Mouse (Mus musculus) gastrocnemius, adult 8-10 months (tissue): ENCODE data around the gene Prrc2b. TPM values are rescaled to one million over a fixed set of nuclear protein-coding genes. Genes with fewer than 3 reads are reported as not detected.

Experiments used
- DNase-seq, 2 experiments: peaks; one replicate each; pipeline ENCODE4 v3.0.0; 2022; ENCODE audit warnings: low spot score in 2 of 2
- total RNA-seq, 4 experiments: library from RNA; stranded (reverse); gene quantifications; 2 replicates each; pipeline ENCODE4 v1.2.4; 2022

Prrc2b gene
- total RNA-seq, 4 experiments from 2014 or later, result 81.0 to 90.8 (median 85.9) TPM

DNA sequence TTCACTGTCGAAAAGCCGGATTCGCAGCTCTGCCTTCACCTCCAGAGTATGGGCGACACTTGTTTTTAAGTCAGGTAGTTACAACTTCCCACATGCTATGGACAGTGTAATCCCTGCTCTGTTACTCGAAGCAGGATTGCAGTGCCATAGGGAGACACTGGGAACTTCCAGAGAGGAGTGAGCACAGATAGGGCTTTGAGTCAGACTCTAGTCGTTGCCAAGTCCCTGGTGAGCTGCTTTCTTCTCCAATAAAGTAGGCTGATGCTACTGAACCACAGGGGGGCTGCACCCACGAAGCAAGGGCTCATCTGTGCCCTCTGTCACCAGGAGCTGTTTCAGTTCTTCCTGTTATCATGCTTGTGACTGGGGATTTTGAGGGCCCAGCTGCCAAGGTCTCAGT, 70.7 kb downstream of the Prrc2b start:
- no peak for DNase-seq

DNA sequence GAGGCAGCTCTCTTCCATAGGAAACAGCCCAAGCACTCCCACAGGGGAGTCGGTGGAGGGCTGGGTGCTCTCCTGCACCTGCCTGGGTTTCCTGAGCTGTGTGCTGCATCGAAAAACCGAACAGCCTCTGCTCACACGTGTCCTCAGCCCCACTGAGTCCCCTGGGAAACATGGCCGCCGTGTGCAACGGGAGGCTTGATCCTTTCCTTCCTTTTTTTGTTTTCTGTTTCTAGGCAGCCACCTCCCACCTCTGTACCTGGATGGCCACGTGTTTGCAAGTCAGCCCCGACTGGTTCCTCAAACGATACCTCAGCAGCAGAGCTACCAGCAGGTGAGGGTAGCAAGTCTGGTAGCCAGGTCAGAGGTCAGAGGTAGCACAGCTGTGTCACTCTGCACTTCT, 71.2 kb downstream of the Prrc2b start:
- DNase-seq, result no peak

DNA sequence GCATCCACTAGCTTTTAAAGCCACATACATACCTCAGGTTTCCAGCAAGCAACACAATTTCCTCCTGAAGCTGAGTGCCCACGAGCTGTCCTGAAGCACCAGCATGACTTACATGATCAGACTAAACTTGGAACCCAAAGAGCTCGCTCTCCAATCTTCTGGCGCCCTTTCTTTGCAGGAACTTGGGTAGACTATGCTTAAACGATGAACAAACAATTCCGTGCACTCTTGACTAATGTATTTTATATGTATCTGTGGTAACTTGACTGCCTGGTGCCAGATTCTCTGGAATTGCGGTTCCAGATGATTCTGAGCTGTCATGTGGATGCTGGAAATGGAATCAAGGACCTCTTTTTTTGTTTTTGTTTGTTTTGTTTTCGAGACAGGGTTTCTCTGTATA, 84.6 kb downstream of the Prrc2b start:
- DNase-seq, result no peak

DNA sequence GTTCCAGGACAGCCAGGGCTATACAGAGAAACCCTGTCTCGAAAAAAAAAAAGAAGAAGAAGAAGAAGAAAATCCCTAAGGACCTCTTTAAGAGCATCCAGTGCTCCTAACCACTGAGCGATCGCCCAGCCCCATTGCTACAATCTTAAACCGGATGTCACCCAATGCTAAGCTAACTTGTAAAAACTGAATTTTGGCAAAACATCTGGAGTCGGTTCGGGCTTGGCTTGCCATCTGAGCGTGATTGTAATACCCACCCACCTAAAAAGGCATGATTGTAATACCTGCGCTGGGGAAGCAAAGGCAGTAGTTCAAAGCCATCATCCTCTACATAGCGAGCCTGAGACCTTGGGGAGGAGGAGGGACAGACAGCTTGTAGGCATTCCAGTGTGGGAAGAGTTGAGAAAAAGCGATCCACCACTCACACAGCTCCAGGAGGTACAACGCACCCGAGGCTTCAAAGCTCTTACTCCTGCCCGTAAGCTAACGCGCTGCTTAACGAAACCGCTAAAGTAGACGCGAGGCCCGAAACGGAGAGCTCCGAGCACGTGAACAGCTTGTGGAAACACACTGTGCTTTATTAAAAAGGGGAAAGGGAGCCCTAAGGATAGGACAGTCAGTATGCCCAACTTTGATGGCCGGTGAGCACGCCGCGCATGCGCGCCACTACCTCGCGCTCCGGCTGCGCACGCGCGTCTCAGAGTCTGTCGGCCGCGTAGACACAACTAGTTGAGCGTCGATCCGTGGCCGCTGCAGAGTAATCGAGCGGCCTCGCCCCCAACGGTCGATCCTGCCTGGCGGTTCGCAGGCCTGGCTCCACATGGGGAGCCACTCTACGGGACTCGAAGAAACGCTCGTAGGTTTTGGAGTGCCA, 85.2 kb downstream of the Prrc2b start, which contains the start of gene Pomt1:
Gene Pomt1 (plus strand): TSS at position 705 of the 874 bp plus-strand sequence.
- peak; percentile 78 to 88 for DNase-seq

DNA sequence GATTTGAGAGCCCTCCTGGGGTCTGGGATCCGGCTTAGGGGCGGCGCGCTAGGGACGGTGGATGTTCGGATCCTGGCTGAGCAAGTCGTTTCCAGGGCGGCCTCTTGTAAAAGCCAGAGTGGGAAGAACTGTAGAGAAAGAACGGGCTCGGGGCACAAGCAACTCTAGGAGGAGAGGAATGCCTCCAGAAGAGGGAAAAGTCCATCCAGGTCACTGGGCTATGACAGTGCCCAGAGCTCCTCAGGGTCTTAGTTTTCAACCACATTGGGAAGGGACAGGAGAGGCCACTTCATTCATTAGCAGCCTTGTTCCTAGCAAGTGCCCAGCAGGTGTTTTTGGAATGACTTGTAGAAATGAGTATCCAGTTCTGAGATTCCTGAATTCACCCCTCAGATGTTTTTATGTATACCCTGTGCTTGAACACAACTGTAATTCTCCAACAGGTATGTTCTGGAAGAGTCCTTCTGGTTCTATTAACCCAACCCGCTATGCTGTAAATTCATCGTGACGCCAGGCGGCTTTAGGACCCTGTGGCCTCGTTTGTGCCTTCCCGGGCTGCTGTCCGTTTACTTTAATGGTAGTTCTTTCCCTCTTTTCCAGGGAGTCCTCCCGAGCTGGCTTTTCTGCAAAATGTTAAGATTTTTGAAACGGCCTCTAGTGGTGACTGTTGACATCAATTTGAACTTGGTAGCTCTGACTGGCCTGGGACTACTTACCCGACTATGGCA, 86.0 kb downstream of the Prrc2b start:
- DNase-seq, result no peak

DNA sequence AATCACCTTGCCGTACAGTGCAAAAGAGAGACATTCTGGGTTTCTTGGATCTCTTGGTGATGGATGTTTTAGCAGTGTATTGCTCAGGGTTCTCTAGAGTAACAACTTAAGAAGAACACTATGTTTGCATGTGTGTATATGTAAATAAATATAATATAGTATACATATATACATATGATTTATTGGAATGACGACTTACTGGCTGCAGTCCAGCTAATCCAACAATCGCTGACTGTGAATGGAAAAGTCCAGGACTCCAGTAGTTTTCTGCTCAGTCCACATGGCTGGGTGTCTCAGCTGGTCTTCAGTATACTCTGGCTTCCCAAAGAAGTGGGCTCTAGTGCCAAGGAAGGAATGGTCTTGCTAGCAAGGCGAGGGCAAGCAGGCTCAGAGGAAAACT, 86.7 kb downstream of the Prrc2b start:
- no peak for DNase-seq

DNA sequence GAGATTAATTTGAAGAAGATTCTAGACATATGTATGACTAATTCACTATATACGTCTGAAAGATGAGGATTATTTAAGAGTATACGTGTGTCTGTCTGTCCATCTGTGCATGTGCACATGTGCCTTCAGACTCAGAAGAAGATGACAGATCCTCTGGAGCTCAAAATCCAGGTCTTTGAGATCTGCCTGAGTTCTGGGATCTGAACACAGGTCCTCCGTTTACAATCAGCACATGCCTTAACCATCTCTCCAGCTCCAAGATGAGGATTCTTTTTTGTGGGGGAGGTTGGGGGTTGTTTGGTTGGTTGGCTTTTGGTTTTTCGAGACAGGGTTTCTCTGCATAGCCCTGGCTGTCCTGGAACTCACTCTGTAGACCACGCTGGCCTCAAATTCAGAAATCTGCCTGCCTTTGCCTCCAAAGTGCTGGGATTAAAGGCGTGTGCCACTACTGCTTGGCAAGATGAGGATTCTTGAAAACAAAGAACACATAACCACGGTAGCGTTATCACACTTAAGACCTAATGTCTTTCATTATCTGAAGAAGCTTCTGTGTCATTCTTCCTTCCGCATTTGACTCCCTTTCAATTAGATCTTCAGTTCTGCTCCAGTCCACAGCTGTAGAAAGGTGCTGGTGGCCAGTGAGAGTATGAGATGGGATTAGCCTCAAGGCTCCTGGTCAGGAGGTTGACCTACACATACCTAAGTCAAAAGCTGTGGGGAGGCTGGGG, 88.0 kb downstream of the Prrc2b start:
- no peak for DNase-seq

DNA sequence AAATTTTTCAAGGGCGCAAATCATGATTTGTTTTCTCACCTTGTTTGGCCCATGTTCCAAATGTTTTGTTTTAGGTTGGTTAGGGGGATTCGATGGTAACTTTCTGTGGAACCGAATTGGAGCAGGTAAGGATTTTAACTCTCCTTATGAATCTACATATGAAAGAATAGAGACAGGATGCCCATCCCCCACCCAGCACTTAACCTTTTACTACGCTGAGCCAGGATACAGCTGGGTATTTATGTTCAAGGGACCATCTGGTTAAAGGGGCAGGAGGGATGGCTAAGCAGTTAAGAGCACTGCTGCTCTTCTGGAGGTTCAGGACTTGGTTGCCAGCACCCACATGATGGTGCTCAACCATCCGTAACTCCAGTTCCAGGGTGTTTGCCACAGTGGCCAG, 89.7 kb downstream of the Prrc2b start:
- no peak for DNase-seq

DNA sequence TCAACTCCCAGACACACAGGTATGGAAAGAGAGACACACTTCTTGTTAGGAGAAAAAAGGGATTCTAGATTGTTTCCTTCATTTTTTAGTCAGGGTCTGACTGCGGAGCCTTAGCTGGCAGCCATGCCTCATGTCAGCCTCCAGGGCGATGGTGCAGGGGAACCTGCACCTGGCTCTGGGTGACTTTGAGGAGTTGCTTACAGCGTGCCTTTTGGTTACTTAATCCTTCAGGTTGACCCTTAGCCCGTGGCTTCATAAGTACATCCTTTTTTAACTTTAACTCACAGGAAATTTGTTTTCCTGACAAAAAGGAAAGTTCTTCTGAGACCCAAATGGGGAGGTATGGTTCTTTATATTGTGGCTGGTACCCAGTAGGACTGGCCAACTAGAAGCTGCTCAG, 92.1 kb downstream of the Prrc2b start:
- no peak for DNase-seq

DNA sequence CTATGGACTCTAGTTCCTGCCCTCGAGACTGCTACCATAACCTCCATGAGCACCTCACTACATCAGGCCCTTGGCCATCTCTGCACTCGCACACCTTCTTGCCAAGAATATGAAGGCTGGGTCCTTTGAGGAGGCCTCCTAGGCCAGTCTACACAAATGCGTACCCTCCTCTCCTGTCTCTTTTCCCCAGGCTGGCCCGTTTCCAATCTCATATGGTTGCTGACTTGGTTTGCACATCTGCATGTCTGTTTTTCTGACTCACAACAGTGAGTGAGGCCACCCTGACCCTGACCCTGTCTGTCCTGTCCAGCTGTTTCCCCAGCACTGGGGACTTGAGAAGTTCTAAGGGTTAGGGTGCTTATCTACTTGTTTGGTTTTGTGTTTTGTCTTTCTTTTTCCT, 95.9 kb downstream of the Prrc2b start:
- no peak for DNase-seq

DNA sequence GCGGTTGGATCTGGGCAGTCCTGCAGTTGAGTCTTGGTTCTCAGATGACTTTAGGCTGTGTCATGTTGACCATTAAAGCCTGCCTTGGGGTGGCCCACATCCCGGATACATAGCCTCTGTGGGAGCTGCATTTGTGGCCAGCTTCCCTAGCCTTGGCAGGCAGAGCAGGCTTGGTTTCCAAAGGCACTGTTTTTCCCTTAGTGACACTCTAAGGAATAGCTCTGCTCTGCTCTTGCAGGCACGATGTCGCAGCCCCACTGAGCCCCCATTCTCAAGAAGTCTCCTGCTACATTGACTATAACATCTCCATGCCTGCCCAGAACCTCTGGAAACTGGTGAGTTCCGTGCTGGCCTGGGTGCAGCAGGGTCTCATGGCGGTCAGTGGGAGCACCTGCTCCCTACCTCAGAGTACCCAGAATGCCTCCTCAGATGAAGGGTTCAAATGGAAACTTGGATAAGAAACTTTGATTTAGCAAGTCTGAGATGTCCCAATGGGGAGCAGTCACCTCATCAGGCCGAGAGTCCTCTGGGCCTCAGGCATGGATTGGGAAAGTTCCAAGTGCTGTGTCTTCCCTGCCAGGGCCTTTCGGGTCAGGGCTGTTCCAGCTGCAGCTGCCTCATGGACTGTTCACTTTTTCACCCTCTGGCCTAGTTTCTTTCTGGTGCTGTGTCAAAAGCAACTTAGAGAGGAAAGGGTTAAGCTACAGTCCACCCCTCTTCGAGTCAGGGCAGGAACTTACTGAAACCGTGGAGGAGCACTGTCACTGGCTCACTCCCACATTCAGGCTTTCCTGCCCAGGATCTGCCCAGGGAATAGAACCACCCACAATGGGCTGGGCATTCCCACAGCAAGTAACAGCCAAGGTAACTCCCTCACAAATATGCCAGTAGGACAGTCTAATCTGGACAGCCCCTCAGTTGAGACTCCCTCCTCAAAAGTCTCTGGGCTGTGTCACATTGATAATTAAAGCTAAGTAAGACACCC, 97.8 kb downstream of the Prrc2b start:
- DNase-seq, result peak in 1 of 2 experiments; percentile 50

DNA sequence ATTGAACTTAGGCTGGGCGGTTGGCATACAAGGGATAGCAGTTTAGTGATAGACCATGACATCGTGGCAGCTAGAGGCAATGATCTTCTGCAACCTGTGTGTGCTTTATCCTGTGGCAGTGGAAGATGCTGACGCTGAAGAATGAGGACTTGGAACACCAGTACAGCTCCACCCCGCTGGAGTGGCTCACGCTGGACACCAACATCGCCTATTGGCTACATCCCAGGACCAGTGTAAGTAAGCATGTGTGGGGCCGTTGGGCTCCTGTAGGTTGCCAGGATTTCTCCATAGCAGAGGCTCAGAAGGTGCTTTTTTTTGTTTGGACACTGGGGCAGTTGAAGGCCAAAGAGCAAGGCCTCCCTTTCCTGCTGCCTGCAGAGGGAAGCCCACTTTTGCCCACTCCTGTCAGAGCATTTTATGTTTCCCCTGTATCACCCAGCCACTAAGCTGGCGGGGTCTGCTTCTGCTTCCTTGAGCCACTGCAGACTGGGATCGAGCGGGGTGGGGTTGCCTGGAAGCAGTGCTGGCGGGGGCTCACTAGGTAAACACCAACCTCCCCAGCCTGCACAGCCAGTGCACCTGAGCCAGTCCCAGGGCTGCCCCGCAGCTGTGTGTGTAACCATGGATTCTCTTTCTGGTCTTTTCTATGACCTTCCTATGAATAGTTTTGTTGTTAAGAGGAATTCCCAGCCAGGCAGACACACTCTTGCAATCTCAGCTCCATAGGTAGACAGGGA, 101.1 kb downstream of the Prrc2b start:
- peak; percentile 28 to 53 for DNase-seq

DNA sequence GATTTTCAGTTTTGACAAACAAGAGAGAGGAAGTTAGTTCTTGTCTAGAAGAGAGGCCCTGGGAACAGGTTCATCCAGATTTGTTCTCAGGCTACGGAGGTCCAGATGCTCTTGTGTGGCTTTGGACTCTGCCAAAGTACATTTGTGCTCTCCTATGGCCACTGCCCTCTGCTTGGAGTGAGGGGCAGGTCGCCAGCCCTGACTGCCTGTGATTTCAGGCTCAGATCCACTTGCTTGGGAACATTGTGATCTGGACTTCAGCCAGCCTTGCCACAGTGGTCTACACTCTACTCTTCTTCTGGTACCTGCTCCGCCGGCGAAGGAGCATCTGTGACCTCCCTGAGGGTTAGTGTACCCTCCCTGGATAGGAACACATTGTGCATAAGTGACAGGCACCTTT, 101.8 kb downstream of the Prrc2b start:
- DNase-seq, result no peak

DNA sequence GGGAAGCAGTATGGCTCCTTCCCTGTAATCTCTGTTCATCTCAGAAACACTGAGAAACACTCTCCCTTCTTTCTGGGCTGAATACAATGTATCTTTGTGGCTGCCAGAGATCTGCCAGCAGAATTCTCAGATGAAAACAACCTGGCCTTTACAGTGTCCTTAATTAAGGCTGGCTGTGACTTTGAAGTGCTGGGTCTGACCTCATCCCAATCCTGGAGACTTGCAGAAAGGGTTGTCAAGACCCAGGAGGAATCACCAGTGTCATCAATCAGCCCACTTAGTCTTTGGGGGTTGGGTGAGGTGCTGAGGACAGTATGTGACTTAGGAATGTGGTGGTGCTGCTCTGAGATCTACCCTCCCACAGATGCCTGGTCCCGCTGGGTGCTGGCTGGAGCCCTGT, 102.5 kb downstream of the Prrc2b start:
- no peak for DNase-seq

DNA sequence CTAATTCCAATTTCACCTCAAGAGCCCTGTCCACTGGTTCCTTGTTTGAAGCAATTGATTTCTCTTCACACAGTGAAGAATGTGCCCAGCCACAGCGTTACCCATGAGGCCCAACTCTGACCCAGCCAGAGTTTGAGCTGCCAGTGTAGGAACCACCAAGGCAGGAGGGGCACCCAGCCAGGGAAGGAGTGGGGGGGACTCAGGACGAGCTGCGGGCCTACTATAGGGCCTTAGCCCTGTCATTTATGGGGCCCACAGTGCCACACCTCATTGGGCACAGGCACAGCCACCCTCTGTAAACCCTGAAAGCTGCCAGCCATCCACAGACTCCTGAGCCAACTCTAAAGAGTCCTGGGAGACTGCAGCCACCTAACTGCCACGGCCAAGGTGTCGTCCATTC, 103.7 kb downstream of the Prrc2b start:
- no peak for DNase-seq

DNA sequence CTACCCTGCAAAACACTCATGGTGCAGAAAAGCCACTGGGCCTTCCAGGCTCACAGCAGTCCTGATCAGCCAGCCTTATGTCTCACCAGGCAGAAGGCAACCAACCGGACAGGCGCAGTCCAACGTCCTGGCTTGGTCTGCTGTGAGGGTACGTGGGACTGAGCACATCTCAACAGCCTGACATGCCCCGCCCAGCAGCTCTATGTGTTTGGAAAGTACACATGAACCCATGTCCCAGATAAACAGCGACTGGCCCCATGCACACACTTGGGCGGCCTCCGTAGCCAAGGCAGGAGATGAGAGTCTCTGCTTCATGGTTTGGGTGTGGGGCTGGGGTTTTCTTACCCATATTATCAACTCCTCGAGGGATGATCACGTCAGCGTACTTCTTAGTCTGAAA, 105.4 kb downstream of the Prrc2b start:
- DNase-seq, result no peak

DNA sequence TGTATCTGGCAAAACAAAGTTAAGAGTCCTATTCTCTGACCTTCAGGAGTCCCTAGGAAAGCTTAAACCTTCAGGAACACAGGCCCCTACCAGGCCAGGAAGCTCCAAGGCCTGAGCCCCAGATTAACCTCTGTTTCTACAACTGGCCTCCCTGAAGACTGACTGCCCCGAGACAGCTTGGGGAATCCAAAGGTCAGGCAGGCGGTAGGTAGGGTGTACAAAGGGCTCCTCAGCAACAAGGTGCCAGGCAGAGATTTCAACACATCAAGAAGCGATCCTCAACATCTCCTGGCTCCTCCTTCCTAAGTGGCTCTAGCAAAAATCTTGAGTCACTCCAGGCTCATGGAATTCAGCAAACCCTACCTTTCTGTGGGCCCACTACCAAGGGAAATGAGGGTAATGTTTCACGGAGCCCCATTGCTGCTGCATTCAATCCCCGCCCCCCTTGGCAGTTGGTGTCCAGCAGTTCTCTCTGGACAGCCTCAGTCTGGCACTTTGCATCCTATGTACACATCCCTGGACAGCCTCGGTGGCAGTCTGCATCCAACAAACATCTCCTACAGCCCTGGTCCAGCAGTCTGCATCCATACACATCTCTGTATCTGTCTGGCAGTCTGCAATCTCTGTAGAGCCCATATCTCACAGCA, 108.1 kb downstream of the Prrc2b start:
- DNase-seq, result no peak

DNA sequence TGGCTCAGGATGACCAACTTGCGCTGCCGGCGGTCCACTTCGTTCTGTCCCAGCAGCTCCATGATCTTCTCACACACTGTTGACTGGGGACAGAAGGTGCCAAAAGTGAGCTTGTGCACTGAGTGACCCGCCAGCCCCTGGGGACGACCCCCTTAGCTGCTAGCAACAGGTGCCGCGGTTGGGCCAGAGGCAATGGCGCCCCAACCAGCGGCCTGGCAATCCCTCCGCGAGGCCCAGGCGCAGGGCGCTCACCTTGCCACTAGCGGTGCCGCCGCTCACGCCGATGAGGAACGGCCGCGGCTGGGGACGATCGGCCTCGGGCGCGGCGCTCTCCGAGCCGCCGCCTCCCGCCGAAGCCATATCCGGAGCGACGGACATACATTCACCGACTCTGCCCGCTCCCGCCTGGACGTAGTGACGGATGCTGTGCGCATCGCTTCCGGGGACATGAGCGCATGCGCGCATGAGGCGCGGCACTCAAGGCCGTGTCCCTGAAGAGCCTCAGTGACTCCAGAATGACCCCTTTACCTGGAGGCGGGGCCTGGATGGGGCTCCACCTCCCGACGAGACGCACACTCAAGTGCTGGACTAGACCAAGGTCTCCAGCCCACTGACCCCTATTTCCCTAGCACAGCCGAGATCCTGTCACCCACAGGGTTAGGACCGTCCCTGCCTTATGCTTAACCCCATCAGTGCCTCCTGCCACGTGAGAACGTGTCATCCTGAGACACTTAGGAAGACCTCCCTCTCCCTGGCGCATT, 109.0 kb downstream of the Prrc2b start, which contains the start of gene Uck1:
Gene Uck1 (minus strand): TSS at position 503 of the 761 bp plus-strand sequence.
- peak; percentile 78 to 89 for DNase-seq

DNA sequence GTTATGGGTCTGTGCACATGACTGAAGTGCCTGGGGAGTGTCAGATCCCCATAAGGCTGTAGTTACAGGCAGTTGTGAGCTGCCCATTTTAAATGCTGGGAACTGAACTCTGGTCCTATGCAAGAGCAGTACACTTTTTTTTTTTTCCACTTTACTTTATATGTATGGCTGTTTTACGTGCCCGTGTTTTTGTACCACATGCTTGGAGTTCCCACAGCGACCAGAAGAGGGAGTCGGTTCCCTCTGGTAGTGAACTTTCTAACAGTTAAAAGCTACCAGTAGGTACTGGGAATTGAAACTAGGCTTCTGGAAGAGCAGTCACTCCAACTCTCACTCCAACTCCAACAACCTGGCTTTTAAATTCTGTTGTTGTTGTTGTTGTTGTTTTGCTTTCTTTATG, 109.8 kb downstream of the Prrc2b start:
- no peak for DNase-seq
